Mouse (Mus musculus) hindbrain, embryonic 10.5 days (tissue): ENCODE data around the gene Atg4d. TPM values are rescaled to one million over a fixed set of nuclear protein-coding genes. Genes with fewer than 3 reads are reported as not detected.
"Not testable (repeated sequence)": the region's sequence is repeated elsewhere in the genome, so short reads cannot be mapped to it uniquely, and the experiment has no call there.

Experiments used
- DNase-seq: peaks from one replicate; pipeline ENCODE4 v3.0.0-alpha.2; 2017; ENCODE audit warnings: low spot score
- H3K27ac ChIP-seq: fragments of 300-500 bp; sonication (generic); 2 replicates; pipeline ENCODE4 v1.5.1; 2016; ENCODE audit warnings: mild to moderate bottlenecking, moderate library complexity
- H3K27me3 ChIP-seq: fragments of 300-500 bp; sonication (generic); 2 replicates; pipeline ENCODE4 v1.6.1; 2016; ENCODE audit warnings: mild to moderate bottlenecking; ENCODE audit not compliant: poor library complexity, insufficient read depth, severe bottlenecking
- H3K36me3 ChIP-seq: fragments of 300-500 bp; sonication (generic); 2 replicates; pipeline ENCODE4 v1.6.1; 2016; ENCODE audit warnings: mild to moderate bottlenecking, moderate library complexity
- H3K4me1 ChIP-seq: fragments of 300-500 bp; sonication (generic); replicated peaks from 2 replicates; pipeline ENCODE4 v1.6.1; 2016; ENCODE audit warnings: mild to moderate bottlenecking
- H3K4me3 ChIP-seq: fragments of 300-500 bp; sonication (generic); 2 replicates; pipeline ENCODE4 v1.5.1; 2016; ENCODE audit warnings: mild to moderate bottlenecking, moderate library complexity
- H3K9me3 ChIP-seq: fragments of 300-500 bp; sonication (generic); 2 replicates; pipeline ENCODE4 v1.6.1; 2016; ENCODE audit warnings: mild to moderate bottlenecking, moderate library complexity
- WGBS: fragments of 180-500 bp; shearing (Covaris S2); methylation state at CpG from one replicate; pipeline ENCODE4 v1.1.7; 2016; 5-methylcytosine and 5-hydroxymethylcytosine counted together
- polyA plus RNA-seq: library from polyadenylated mRNA; unstranded; fragments of >200 nt; fragmentation: Nextera tagmentation; extraction: Ambion mirVana; gene quantifications from 2 replicates; pipeline ENCODE4 v1.2.1, GENCODE M21; 2016

Gene Atg4d
- polyA plus RNA-seq, 1 experiment from 2014 or later = 59.4 TPM

DNA sequence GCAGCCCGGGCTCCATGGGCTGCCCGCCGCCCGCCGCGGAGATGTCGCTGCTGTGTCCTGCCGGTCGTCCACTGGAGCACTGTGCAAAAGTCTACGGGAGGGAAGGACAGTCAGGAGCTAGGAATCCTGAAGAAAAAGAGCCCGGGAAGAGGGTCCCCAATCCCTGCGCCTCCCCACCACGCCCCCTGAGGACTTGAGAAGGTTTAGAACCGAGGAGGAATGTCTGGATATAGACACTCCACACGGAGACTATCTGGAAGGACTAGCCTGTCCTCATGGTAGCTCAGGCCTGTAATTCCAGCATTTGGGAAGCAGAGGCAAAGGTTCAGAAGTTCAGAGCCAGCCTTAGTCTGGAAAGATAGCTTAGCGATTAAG lies 20.0 kb upstream of the Atg4d start:
- Histone ChIP-seq H3K4me1 (peaks cover 36% of the 10 kb centered on the region), H3K4me3 (peak overlapping the region; percentile 57), H3K36me3 (no peaks in the 10 kb centered on the region), H3K27ac (peak overlapping the region; percentile 17), H3K27me3 (peaks cover 98% of the 10 kb centered on the region), H3K9me3 (0 out of 2 replicates have a peak, but pooled peaks cover 5% of the 10 kb centered on the region)
- 3% methylated on average over 16 of the region's 16 CpGs for WGBS
- DNase-seq = no peak

DNA sequence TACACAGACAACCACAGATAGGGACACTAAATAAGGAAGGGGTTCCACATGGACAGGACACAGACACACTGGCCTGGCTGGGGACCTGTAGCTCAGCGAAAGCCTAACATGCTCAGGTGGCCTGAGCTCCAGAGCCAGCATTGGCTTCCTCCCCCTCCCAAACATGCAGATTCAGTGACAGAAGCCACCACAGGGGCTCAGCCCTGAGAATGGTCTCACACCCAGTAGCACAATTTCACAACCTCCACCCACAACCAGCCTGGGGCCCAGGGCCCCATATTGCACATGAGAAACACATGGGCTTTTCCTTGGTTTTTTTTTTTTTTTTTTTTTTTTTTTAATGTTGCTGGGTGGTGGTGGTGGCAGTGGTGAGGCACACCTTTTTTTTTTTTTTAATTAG lies 18.8 kb upstream of the Atg4d start:
- no peak for DNase-seq
- H3K9me3 ChIP-seq = 0 out of 2 replicates have a peak, but pooled peaks cover 5% of the 10 kb centered on the region
- peaks cover 100% of the 10 kb centered on the region for H3K27me3 ChIP-seq
- no peak overlapping the region for H3K4me3 ChIP-seq
- no peaks in the 10 kb centered on the region for H3K36me3 ChIP-seq
- peaks cover 39% of the 10 kb centered on the region for H3K4me1 ChIP-seq
- WGBS = 42% methylated on average over 1 of the region's 1 CpGs
- H3K27ac ChIP-seq = no peak overlapping the region

DNA sequence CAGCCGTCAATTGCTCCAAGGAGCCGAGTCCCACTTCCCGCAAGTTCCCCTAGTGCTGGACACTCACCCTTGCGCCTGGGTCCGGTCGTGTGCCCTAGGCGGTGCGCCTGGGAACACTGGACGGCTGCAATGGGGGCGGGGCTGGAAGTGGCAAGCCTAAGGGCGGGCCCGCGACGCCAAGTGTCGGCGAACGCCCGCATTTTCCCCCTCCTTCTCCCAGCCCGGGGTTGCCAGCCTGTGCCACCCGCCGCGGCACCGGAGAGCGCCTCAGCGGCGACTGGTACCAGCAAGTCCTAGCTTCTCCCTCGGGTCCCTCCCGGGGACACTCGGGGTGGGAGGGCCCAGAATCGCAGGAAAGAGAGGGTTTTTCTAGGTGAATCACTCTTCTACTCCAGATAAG lies 16.8 kb upstream of the Atg4d start, which contains the start of gene S1pr5:
Gene S1pr5 (minus strand): TSS at position 118 of the 400 bp plus-strand sequence.
- peak; percentile 29 for DNase-seq
- WGBS = 2% methylated on average over 30 of the region's 30 CpGs

DNA sequence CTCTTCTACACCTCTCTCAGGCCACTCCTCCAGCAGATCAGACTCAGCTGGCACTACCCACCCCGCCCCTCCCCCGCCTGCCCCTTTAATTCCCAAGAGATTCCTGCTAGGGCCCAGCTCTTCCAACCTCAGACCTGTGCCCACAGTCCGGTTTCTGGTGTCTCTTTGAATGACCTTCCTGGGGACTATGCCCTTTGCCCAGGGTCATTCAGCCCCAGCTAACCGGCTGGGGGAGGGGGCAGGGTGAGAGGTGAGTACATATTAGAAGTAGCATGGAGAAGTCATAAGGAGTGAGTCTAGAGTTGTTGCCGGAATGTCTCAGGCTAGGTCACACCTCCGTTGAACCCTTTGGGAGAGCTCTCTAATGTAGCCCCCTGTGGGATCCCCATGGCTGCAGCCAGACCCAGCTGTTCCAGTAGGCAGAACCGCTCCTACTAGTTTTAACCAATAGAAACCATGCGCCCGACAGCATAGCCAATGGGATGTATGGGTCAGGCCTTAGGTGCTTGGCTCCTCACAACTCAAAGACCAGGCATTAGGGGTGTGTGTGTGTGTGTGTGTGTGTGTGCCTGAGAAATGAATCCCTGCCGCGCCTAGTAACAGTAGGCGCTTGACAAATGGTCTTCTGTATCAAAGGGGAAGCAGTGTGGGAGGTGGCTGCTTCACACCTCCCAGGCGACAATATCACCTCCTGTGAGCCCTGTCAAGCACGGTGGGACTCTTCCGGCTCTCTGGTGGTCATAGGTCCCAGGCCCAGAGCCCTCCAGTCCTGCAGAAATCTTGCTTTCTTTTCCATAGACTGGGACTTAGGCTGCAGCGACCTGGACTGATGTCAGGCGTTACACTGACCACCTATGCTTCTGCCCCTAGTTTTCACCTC lies 15.2 kb upstream of the Atg4d start:
- Histone ChIP-seq H3K36me3 (no peaks in the 10 kb centered on the region), H3K4me1 (peaks cover 23% of the 10 kb centered on the region), H3K27ac (no peak overlapping the region), H3K27me3 (peaks cover 80% of the 10 kb centered on the region), H3K9me3 (no peaks in the 10 kb centered on the region), H3K4me3 (no peak overlapping the region)
- no peak for DNase-seq
- WGBS = 34% methylated on average over 17 of the region's 17 CpGs

More for the DNA sequence above, 16.8 kb upstream of the Atg4d start, which contains the start of gene S1pr5:
- no peaks in the 10 kb centered on the region for H3K9me3 ChIP-seq
- peak within 1 kb of the TSS; percentile 34 for H3K4me3 ChIP-seq
- H3K4me1 ChIP-seq = peaks cover 36% of the 10 kb centered on the region
- no peak within 1 kb of the TSS for H3K27ac ChIP-seq
- peaks cover 95% of the 10 kb centered on the region for H3K27me3 ChIP-seq
- no peaks in the 10 kb centered on the region for H3K36me3 ChIP-seq

- Histone ChIP-seq H3K36me3 (no peaks in the 10 kb centered on the region), H3K9me3 (no peaks in the 10 kb centered on the region), H3K4me1 (peaks cover 19% of the 10 kb centered on the region), H3K27ac (no peak overlapping the region), H3K4me3 (no peak overlapping the region), H3K27me3 (peaks cover 73% of the 10 kb centered on the region)
- 67% methylated on average over 2 of the region's 2 CpGs for WGBS
- DNase-seq = no peak
These were observed 14.6 kb upstream of the Atg4d start for GRCm38 (mm10) chr9:21250509-21250908.

DNA sequence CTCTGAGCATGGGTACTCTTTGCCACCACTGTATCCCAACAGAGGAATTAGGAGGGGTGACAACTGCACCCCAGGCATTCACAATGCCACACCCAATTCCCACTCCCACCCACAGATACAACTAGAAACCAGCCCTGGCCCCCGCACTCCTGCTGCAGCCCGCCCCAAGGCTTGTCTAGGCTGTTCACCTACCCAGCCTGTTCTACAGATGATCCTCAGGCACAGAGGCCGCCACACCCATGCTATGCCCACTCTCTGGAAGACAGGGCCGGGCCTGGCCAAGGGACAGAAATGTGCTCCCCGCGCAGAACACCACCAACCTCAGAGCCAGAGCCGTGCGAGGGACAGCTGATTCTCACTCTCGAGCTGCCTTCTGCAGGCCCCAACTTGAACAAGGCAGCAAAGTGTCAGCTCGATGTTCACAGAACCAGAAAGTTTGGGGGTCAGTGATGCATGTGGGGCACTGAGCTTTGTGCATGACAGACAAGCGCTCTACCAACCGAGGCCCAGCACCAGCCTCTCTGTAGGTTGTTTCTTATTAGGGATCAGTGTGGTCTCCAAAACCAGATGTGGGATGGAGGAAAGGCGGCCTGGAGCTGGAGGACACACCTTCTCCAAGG lies 13.9 kb upstream of the Atg4d start:
- H3K27ac ChIP-seq = no peak overlapping the region
- no peak for DNase-seq
- 58% methylated on average over 13 of the region's 13 CpGs for WGBS
- no peaks in the 10 kb centered on the region for H3K9me3 ChIP-seq
- H3K4me1 ChIP-seq = peaks cover 19% of the 10 kb centered on the region
- no peaks in the 10 kb centered on the region for H3K36me3 ChIP-seq
- no peak overlapping the region for H3K4me3 ChIP-seq
- peaks cover 66% of the 10 kb centered on the region for H3K27me3 ChIP-seq

GRCm38 (mm10) chr9:21254690-21255089 lies 10.4 kb upstream of the Atg4d start:
- Histone ChIP-seq H3K27ac (no peak overlapping the region), H3K9me3 (no peaks in the 10 kb centered on the region), H3K4me1 (peaks cover 8% of the 10 kb centered on the region; the same call in 1 of the 2 replicates), H3K27me3 (peaks cover 32% of the 10 kb centered on the region), H3K36me3 (no peaks in the 10 kb centered on the region), H3K4me3 (no peak overlapping the region)
- DNase-seq = no peak

DNA sequence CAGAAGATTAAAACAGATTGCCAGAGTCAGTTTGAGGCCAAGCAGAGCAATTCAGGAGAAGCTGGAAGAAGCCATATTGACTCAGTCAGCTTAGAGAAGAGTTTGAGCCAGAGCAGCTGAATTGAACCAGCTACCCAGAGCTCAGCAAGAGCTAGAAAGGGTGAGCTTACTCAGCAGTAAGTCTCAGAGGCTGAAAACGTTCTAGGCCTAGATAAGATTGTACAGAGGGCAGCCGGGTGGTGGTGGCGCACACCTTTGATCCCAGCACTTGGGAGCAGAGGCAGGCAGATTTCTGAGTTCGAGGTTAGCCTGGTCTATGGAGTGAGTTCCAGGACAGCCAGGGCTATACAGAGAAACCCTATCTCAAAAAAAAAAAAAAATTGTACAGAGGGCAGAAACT lies 8.7 kb upstream of the Atg4d start:
- not testable (repeated sequence) for H3K4me3 ChIP-seq, H3K36me3 ChIP-seq, DNase-seq, H3K4me1 ChIP-seq, H3K9me3 ChIP-seq, H3K27ac ChIP-seq
- 77% methylated on average over 4 of the region's 4 CpGs for WGBS
- peaks cover 21% of the 10 kb centered on the region for H3K27me3 ChIP-seq

DNA sequence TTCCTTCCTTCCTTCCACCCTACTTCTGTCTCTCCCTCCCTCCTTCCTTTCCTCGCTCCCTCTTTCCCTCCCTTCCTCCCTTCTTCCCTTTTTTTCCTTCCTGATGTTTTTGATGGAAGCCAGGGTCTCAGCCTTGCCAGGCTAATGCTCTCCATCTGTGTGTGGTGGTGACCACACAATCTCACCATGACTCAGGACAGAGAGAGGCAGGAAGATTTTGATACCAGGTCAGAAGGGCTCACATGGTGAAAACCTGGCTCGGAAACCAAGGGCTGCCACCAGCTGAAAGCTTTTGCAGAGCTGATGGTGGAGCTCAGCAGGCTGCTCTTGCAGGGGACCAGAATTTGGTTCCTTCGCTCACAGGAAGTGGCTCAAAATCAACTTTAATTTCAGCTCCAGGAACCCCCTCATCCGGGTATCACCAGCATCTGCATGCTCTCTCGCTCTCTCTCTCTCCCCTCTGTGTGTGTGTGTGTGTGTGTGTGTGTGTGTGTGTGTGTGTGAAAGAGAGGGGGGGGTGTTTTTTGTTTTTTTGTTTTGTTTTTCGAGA lies 4.5 kb upstream of the Atg4d start:
- Histone ChIP-seq H3K27me3 (peaks cover 6% of the 10 kb centered on the region; the same call in 1 of the 2 replicates), H3K27ac (no peak overlapping the region), H3K36me3 (no peaks in the 10 kb centered on the region), H3K9me3 (no peaks in the 10 kb centered on the region), H3K4me3 (no peak overlapping the region), H3K4me1 (peaks cover 9% of the 10 kb centered on the region)
- no peak for DNase-seq
- WGBS = 79% methylated on average over 6 of the region's 6 CpGs

GRCm38 (mm10) chr9:21261831-21262230 lies 3.3 kb upstream of the Atg4d start:
- 63% methylated on average over 2 of the region's 2 CpGs for WGBS
- H3K9me3 ChIP-seq = no peaks in the 10 kb centered on the region
- peaks cover 4% of the 10 kb centered on the region for H3K36me3 ChIP-seq
- no peak overlapping the region for H3K27ac ChIP-seq
- H3K4me1 ChIP-seq = peaks cover 21% of the 10 kb centered on the region
- no peak overlapping the region for H3K4me3 ChIP-seq
- DNase-seq = no peak
- H3K27me3 ChIP-seq = peaks cover 6% of the 10 kb centered on the region; the same call in 1 of the 2 replicates

- peaks cover 23% of the 10 kb centered on the region for H3K4me1 ChIP-seq
- H3K4me3 ChIP-seq = peak overlapping the region; percentile 93
- 0 out of 2 replicates have a peak, but pooled peaks cover 6% of the 10 kb centered on the region for H3K27me3 ChIP-seq
- no peak for DNase-seq
- peak overlapping the region; percentile 94 for H3K27ac ChIP-seq
- 20% methylated on average over 17 of the region's 17 CpGs for WGBS
- H3K36me3 ChIP-seq = peaks cover 30% of the 10 kb centered on the region
- H3K9me3 ChIP-seq = no peaks in the 10 kb centered on the region
These were observed 657 bp upstream of the Atg4d start for GRCm38 (mm10) chr9:21264272-21264999.

DNA sequence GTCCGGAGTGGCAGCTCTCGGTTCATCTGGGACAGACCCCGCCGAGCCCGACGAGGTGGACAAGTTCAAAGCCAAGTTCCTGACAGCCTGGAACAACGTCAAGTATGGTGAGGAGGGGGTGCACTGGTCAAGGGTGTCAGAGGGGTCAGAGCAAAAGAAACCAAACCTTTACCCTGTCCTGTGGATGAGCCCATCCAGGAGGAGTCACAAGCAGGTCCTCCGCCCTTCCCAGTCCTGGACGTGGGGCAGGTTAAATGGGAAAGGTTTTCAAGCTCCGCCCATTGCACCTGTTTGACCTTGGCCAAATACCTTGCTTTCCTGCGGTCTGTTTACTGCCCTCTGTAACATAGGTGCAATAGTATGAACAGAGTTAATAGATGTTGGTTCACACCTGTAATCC lies 518 bp downstream of the Atg4d start:
- H3K4me3 ChIP-seq = peak overlapping the region; percentile 93
- no peak for DNase-seq
- no peaks in the 10 kb centered on the region for H3K27me3 ChIP-seq
- peak overlapping the region; percentile 94 for H3K27ac ChIP-seq
- H3K9me3 ChIP-seq = no peaks in the 10 kb centered on the region
- H3K36me3 ChIP-seq = peaks cover 42% of the 10 kb centered on the region
- 7% methylated on average over 11 of the region's 11 CpGs for WGBS
- peaks cover 23% of the 10 kb centered on the region for H3K4me1 ChIP-seq
